ENCODE assay signal across 10 mouse cellular contexts in the genomic region with DNA sequence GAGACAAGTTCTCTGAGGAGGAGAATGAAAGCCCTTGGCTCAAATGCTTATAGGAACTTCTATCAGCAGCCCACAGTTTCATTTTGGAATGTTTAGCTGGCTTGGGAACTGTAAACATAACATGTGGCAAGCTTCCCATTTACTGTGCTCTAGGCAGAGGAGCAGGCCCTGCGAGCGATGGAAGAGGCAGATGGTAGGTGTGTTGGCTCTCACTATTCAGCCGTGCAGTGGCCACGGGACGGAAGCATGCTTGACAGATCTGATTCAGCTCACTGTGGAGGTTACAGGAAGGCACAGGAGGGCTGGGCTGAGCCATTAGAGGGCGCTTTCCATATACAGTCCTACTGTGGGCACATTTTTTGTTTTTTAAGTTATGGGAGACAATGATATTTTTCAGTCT.
DNase-seq lines count a peak whose midpoint lies in the region; ATAC-seq and TF ChIP-seq lines count a peak whose summit lies in the region.
"Had no signal": no experiment of that assay in that cellular context is flagged by ENCODE, and none has a peak within 500 bp of the region (broad histone marks: within the 10 kb centered on the region; RNA-seq: fewer than 3 reads in every experiment).

No protein-coding gene starts in this region.

- no peaks in the 10 kb centered on the region for H3K79me2 ChIP-seq in liver, adult 2 months (ENCODE audit: control insufficient read depth, insufficient read depth, low read length)

- intact Hi-C loops in heart, postnatal 25 days (cut with DNase I): no loop called here

- peaks cover 8% of the 10 kb centered on the region for H3K4me1 ChIP-seq in liver, adult 2 months (ENCODE audit: control insufficient read depth, insufficient read depth, low read length)
- no peaks in the 10 kb centered on the region for H3K4me1 ChIP-seq in liver, embryonic 11.5 days (replicated peaks; ENCODE audit: control insufficient read depth, insufficient read depth, low read length)
- H3K4me1 ChIP-seq in hindbrain, embryonic 12.5 days: peaks cover 12% of the 10 kb centered on the region
- H3K4me1 ChIP-seq in limb, embryonic 10.5 days: peaks cover 5% of the 10 kb centered on the region

- no peak for TF ChIP-seq POLR2A in liver, adult 2 months (IDR thresholded peaks at IDR 0.05; ENCODE audit: extremely low read depth, insufficient read depth, low read length)
- TF ChIP-seq POLR2A in brain, embryonic 14.5 days (IDR thresholded peaks at IDR 0.05; ENCODE audit: borderline replicate concordance, extremely low read depth, insufficient read depth, insufficient read length, poor library complexity, severe bottlenecking): no peak

- TF ChIP-seq CTCF in liver, adult 2 months (IDR thresholded peaks at IDR 0.05; ENCODE audit: low read depth, low read length): 0 out of 2 replicates have a peak, but pooled peaks have one; percentile 2
- TF ChIP-seq CTCF in brain, embryonic 14.5 days (IDR thresholded peaks at IDR 0.05; ENCODE audit: borderline replicate concordance, extremely low read depth, insufficient read depth, insufficient read length): peak; percentile 11; the same call in 1 of the 2 replicates

- no peak overlapping the region for H3K4me2 ChIP-seq in liver, embryonic 11.5 days
- H3K4me2 ChIP-seq in hindbrain, embryonic 12.5 days (replicated peaks): no peak overlapping the region
- H3K4me2 ChIP-seq: embryonic facial prominence, embryonic 13.5 days had no signal

- no peak for ATAC-seq in liver, embryonic 11.5 days (replicated peaks; ENCODE audit: low FRiP score)
- peak; percentile 59; the same call in 1 of the 2 replicates for ATAC-seq in hindbrain, embryonic 12.5 days (ENCODE audit: low FRiP score)
- ATAC-seq: Patski had no signal

- 24% methylated on average over 6 of the region's 6 CpGs for WGBS in liver, adult 2 months
- WGBS in liver, embryonic 11.5 days: 66% methylated on average over 6 of the region's 6 CpGs
- WGBS in hindbrain, embryonic 12.5 days: 40% methylated on average over 6 of the region's 6 CpGs
- WGBS in limb, embryonic 10.5 days: 79% methylated on average over 6 of the region's 6 CpGs

- H3K36me3 ChIP-seq in liver, adult 2 months (ENCODE audit: control insufficient read depth, insufficient read depth, low read length): peaks cover 17% of the 10 kb centered on the region; the same call in 1 of the 2 replicates
- H3K36me3 ChIP-seq in liver, embryonic 11.5 days (ENCODE audit: control insufficient read depth, insufficient read depth, low read length): no peaks in the 10 kb centered on the region
- H3K36me3 ChIP-seq in hindbrain, embryonic 12.5 days: no peaks in the 10 kb centered on the region
- no peaks in the 10 kb centered on the region for H3K36me3 ChIP-seq in limb, embryonic 10.5 days
- H3K36me3 ChIP-seq: embryonic facial prominence, embryonic 13.5 days had no signal

- DNase-seq in liver, adult 2 months (ENCODE audit: extremely low read depth, low read depth, low spot score): peak; percentile 73
- no peak for DNase-seq in liver, embryonic 11.5 days (ENCODE audit: low spot score)
- DNase-seq in brain, embryonic 14.5 days (ENCODE audit: low read depth): peak; percentile 87
- DNase-seq in lung, postnatal 14 days: peak; percentile 54
- no peak for DNase-seq in heart, postnatal 25 days (ENCODE audit: low spot score)
- DNase-seq in limb, embryonic 10.5 days (ENCODE audit: low spot score): no peak
- no peak for DNase-seq in right cerebral cortex, postnatal 10 days (ENCODE audit: low spot score in 2 of 2)

- no peak overlapping the region for H3K4me3 ChIP-seq in liver, adult 2 months (ENCODE audit: insufficient read depth, low read depth, low read length)
- no peak overlapping the region for H3K4me3 ChIP-seq in liver, embryonic 11.5 days (ENCODE audit: low read depth, low read length)
- H3K4me3 ChIP-seq in hindbrain, embryonic 12.5 days: no peak overlapping the region
- H3K4me3 ChIP-seq in limb, embryonic 10.5 days: no peak overlapping the region
- H3K4me3 ChIP-seq: embryonic facial prominence, embryonic 13.5 days had no signal

- no peaks in the 10 kb centered on the region for H3K9me3 ChIP-seq in liver, embryonic 11.5 days (ENCODE audit: control insufficient read depth, low read length)
- H3K9me3 ChIP-seq in hindbrain, embryonic 12.5 days (replicated peaks): no peaks in the 10 kb centered on the region
- no peaks in the 10 kb centered on the region for H3K9me3 ChIP-seq in limb, embryonic 10.5 days (replicated peaks)
- H3K9me3 ChIP-seq: embryonic facial prominence, embryonic 13.5 days had no signal

- no peak overlapping the region for H3K9ac ChIP-seq in liver, adult 2 months (ENCODE audit: low read depth, low read length)
- no peak overlapping the region for H3K9ac ChIP-seq in liver, embryonic 11.5 days (ENCODE audit: low read depth, low read length)
- H3K9ac ChIP-seq in hindbrain, embryonic 12.5 days: no peak overlapping the region
- H3K9ac ChIP-seq: embryonic facial prominence, embryonic 13.5 days had no signal

- no peak overlapping the region for H3K27ac ChIP-seq in liver, adult 2 months (replicated peaks; ENCODE audit: insufficient read depth, low read depth, low read length)
- H3K27ac ChIP-seq in liver, embryonic 11.5 days (ENCODE audit: low read depth, low read length): no peak overlapping the region
- H3K27ac ChIP-seq in hindbrain, embryonic 12.5 days: 0 out of 2 replicates have a peak overlapping the region, but pooled peaks have one; percentile 12
- no peak overlapping the region for H3K27ac ChIP-seq in limb, embryonic 10.5 days
- H3K27ac ChIP-seq: embryonic facial prominence, embryonic 13.5 days had no signal

- H3K27me3 ChIP-seq in liver, adult 2 months (ENCODE audit: control insufficient read depth, insufficient read depth, low read length): no peaks in the 10 kb centered on the region
- H3K27me3 ChIP-seq in liver, embryonic 11.5 days (replicated peaks; ENCODE audit: control insufficient read depth, insufficient read depth, low read length): no peaks in the 10 kb centered on the region
- no peaks in the 10 kb centered on the region for H3K27me3 ChIP-seq in hindbrain, embryonic 12.5 days
- no peaks in the 10 kb centered on the region for H3K27me3 ChIP-seq in limb, embryonic 10.5 days (ENCODE audit: low read depth, poor library complexity, severe bottlenecking)
- H3K27me3 ChIP-seq: embryonic facial prominence, embryonic 13.5 days; Patski had no signal

Comparison
In these comparisons a context has a peak if more than half of its experiments do, and no peak if none do; other contexts are left out.
1. DNase-seq: peak in liver, adult 2 months (single experiment), brain, embryonic 14.5 days (single experiment) and lung, postnatal 14 days (single experiment); none in liver, embryonic 11.5 days (single experiment), heart, postnatal 25 days (single experiment), limb, embryonic 10.5 days (single experiment) and right cerebral cortex, postnatal 10 days (0 of 2).